Mouse (Mus musculus): ENCODE data around the gene Ttll9.

DNA sequence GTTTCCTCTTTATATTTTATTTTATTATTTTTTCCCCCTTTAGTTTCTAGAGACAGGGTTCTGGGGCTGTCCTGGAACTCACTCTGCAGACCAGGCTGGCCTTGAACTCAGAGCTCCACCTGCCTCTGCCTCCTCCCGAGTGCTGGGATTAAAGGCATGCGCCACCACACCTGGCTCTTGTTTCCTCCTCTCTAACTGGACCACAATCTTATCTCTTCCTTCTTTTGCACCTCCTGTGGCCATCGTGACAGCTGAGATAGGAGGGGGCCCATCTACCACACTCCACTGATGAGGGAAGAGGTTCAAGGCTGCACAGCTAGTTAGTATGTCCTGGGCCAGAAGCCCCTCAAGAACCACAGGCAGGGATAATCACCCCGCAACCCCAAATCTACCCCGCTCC is 37.7 kb upstream of the Ttll9 start:
- no peak for TF ChIP-seq CTCF (IDR thresholded peaks at IDR 0.05; ENCODE audit: borderline replicate concordance, extremely low read depth, insufficient read depth, insufficient read length)
- TF ChIP-seq POLR2A (IDR thresholded peaks at IDR 0.05; ENCODE audit: borderline replicate concordance, extremely low read depth, insufficient read depth, insufficient read length, poor library complexity, severe bottlenecking): no peak

Data from brain, embryonic 14.5 days (tissue).